Mouse (Mus musculus) stomach, embryonic 15.5 days (tissue): ENCODE measurements at regions not wholly inside any gene's neighbourhood (a gene's known extent, or its start where the extent isn't known, plus 50 kb on each side); places are given as distances from the start of the nearest gene placed in this dataset.
A peak's percentile ranks its signal among the peaks of the same experiment; 100 is the strongest.

Experiments
- ATAC-seq: fragments of 200-750 bp; cut with Nextera tagmentation; 2 replicates; pipeline ENCODE4 v1.8.0; 2017; ENCODE audit warnings: low read depth, moderate number of reproducible peaks, moderate TSS enrichment; ENCODE audit not compliant: insufficient read depth, low FRiP score
- H3K27ac ChIP-seq: fragments of 300-500 bp; sonication (generic); 2 replicates; pipeline ENCODE4 v1.5.1; 2015; ENCODE audit warnings: mild to moderate bottlenecking, inconsistent platforms
- H3K27me3 ChIP-seq: fragments of 300-500 bp; sonication (generic); replicated peaks from 2 replicates; pipeline ENCODE4 v1.6.1; 2015; ENCODE audit warnings: inconsistent platforms
- H3K36me3 ChIP-seq: fragments of 300-500 bp; sonication (generic); 2 replicates; pipeline ENCODE4 v1.6.1; 2015; ENCODE audit warnings: inconsistent platforms
- H3K4me1 ChIP-seq: fragments of 300-500 bp; sonication (generic); 2 replicates; pipeline ENCODE4 v1.6.1; 2015; ENCODE audit warnings: inconsistent platforms
- H3K4me2 ChIP-seq: fragments of 300-500 bp; sonication (generic); 2 replicates; pipeline ENCODE4 v1.6.1; 2015; ENCODE audit warnings: mild to moderate bottlenecking, inconsistent platforms
- H3K4me3 ChIP-seq: fragments of 300-500 bp; sonication (generic); replicated peaks from 2 replicates; pipeline ENCODE4 v1.5.1; 2015; ENCODE audit warnings: inconsistent platforms
- H3K9ac ChIP-seq: fragments of 300-500 bp; sonication (generic); 2 replicates; pipeline ENCODE4 v1.6.1; 2015; ENCODE audit warnings: inconsistent platforms
- H3K9me3 ChIP-seq: fragments of 300-500 bp; sonication (generic); 2 replicates; pipeline ENCODE4 v1.6.1; 2016; ENCODE audit warnings: inconsistent platforms
- WGBS: fragments of 180-500 bp; shearing (Covaris S2); methylation state at CpG from one replicate; pipeline ENCODE4 v1.1.7; 2015; 5-methylcytosine and 5-hydroxymethylcytosine counted together

DNA sequence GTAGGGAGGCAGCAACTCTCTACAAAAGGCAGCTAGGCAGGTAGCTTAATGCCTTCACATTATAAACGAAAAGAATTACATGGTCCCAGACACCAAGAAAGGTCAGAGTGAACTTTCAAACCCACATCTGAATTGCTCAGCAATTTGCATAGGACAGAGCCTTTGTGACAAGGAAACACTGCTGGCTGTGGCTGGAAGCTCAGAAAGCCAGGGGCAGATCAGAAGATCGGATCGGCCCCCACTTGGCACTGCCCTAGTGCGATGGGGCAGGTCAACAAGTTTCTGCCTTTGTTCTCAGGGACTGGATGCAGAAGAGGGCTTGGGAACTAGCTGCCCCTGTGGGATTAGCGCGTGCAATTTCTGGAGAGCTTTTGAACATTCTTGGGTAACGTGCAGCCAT is 179.6 kb downstream of the Kit start:
- H3K9ac ChIP-seq = no peak overlapping the region
- H3K27me3 ChIP-seq = no peaks in the 10 kb centered on the region
- no peak overlapping the region for H3K4me2 ChIP-seq
- ATAC-seq = no peak
- WGBS = 64% methylated on average over 7 of the region's 7 CpGs
- no peaks in the 10 kb centered on the region; the same call in 1 of the 2 replicates for H3K4me1 ChIP-seq
- no peaks in the 10 kb centered on the region for H3K9me3 ChIP-seq
- no peak overlapping the region for H3K27ac ChIP-seq
- no peaks in the 10 kb centered on the region for H3K36me3 ChIP-seq
- no peak overlapping the region for H3K4me3 ChIP-seq

DNA sequence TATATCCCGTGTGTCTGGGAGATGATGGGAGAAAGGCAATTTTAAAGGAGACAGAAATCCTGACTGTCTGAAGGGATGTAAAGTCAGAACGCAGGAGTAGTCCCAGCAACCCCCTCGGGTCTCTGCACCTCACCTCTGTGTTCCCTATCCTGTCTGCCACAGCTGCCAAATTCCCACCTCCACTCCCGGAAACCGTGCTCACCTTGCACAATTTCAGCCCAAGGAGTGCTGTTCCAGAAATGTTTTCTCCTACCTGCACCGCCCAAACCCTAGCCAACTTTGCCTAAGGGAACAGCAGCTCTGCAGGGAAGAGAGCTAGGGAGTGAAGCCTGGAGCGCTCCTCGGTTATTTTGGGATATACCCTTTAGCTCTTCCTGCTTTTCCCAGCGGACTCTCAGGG is 170.6 kb downstream of the Kit start:
- ATAC-seq = no peak
- H3K9ac ChIP-seq = no peak overlapping the region
- H3K4me1 ChIP-seq = 0 out of 2 replicates have a peak, but pooled peaks cover 3% of the 10 kb centered on the region
- no peak overlapping the region for H3K4me3 ChIP-seq
- no peaks in the 10 kb centered on the region for H3K27me3 ChIP-seq
- no peaks in the 10 kb centered on the region for H3K9me3 ChIP-seq
- no peak overlapping the region for H3K27ac ChIP-seq
- H3K4me2 ChIP-seq = no peak overlapping the region
- WGBS = 69% methylated on average over 9 of the region's 9 CpGs
- H3K36me3 ChIP-seq = no peaks in the 10 kb centered on the region

DNA sequence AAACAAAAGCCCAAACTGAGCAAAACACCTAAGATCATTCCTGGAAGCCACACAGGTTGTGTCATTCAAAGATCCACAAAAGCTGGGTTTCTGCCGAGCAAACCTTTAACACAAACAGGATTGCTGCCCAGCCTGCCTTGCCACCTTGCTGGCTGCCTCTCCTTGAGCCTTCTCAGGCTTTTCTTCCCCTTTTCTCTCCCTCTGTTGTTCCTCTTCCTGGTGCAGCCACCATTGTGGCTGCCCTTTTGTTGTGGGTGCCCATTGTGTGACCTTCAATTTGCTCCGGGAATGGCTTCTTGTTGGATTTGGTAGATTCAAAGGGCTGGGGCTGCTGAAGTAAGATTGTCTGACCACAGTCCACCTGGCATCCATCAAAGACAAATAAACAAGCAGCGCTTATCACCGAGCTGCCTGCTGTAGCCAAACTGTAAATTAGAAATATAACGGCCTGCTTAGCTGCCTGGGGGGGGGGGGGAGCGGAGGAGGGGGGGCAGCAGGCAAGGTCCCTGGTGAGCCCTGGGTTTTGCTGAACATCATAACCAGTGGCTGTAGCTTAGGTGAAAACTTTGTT is 169.8 kb downstream of the Kit start:
- Histone ChIP-seq H3K36me3 (no peaks in the 10 kb centered on the region), H3K4me1 (0 out of 2 replicates have a peak, but pooled peaks cover 3% of the 10 kb centered on the region), H3K9me3 (no peaks in the 10 kb centered on the region), H3K4me3 (no peak overlapping the region), H3K4me2 (no peak overlapping the region), H3K27ac (no peak overlapping the region), H3K27me3 (no peaks in the 10 kb centered on the region), H3K9ac (no peak overlapping the region)
- no peak for ATAC-seq
- WGBS = 16% methylated on average over 6 of the region's 6 CpGs

DNA sequence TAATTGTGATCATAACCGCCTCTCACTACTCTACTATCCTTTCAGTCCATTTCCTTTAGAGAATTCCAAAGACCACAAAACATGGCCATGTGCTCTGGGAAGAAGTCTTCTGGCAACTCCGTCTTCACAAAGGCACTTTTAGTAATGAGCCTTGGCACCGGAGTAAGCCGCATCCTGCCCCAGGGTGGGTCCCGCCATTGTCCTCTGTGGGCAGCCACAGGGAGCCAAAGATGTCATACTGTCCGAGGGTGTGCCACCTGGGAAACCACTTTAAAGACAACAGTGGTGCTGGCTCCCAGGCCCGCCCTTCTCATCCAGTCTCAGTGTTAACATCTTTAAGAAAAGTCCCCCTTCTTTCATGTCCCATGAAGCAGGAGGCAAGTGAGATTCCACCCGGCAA is 164.6 kb downstream of the Kit start:
- Histone ChIP-seq H3K27me3 (no peaks in the 10 kb centered on the region), H3K4me2 (no peak overlapping the region), H3K4me3 (no peak overlapping the region), H3K27ac (no peak overlapping the region), H3K36me3 (no peaks in the 10 kb centered on the region), H3K9ac (no peak overlapping the region), H3K9me3 (no peaks in the 10 kb centered on the region), H3K4me1 (0 out of 2 replicates have a peak, but pooled peaks cover under 1% of the 10 kb centered on the region)
- no peak for ATAC-seq
- 83% methylated on average over 8 of the region's 8 CpGs for WGBS

DNA sequence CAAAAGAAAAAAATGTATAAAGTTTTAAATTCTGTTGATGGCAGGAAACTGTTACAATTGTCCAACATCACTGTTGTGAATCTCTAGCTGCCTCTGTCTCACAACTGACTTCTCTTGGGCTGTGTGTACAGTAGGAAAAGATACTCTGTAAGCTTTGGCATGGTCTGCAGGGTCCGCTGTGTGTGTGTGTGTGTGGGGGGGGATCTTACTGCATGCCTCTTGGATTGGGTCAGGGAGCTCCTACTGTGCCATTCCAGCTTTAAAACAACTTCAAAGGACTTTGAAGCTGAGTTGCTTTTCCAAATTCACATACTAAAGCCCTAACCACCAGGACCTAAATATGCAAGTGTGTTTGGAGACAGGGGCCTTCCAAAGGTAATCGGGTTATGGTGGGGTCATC is 163.7 kb downstream of the Kit start:
- Histone ChIP-seq H3K36me3 (no peaks in the 10 kb centered on the region), H3K9ac (no peak overlapping the region), H3K4me1 (no peaks in the 10 kb centered on the region), H3K9me3 (no peaks in the 10 kb centered on the region), H3K4me3 (no peak overlapping the region), H3K4me2 (no peak overlapping the region), H3K27ac (no peak overlapping the region), H3K27me3 (no peaks in the 10 kb centered on the region)
- 78% methylated on average over 2 of the region's 2 CpGs for WGBS
- no peak for ATAC-seq

DNA sequence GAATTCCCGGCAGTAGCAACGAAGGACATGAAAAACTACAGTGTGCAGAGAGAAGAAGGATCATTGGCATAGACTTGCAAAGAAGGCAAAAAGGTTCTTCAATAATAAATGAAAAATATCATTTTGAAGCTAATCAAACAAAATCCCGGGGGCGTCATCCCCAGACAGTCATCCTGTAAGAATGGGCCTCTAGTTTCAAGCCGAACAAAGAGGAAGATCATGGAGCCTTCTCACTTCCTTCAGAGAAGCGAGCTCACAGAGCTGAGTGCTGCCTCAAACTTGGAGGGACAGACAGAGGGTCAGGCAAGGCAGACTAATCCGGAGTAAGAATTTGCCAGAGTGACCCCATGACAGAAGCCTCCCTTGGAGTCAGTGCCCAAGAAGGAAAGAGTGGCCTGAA is 163.0 kb downstream of the Kit start:
- WGBS = 87% methylated on average over 7 of the region's 7 CpGs
- H3K4me3 ChIP-seq = no peak overlapping the region
- H3K4me1 ChIP-seq = no peaks in the 10 kb centered on the region
- no peak overlapping the region for H3K4me2 ChIP-seq
- H3K27ac ChIP-seq = no peak overlapping the region
- no peaks in the 10 kb centered on the region for H3K36me3 ChIP-seq
- H3K9ac ChIP-seq = no peak overlapping the region
- no peak for ATAC-seq
- no peaks in the 10 kb centered on the region for H3K9me3 ChIP-seq
- H3K27me3 ChIP-seq = no peaks in the 10 kb centered on the region

DNA sequence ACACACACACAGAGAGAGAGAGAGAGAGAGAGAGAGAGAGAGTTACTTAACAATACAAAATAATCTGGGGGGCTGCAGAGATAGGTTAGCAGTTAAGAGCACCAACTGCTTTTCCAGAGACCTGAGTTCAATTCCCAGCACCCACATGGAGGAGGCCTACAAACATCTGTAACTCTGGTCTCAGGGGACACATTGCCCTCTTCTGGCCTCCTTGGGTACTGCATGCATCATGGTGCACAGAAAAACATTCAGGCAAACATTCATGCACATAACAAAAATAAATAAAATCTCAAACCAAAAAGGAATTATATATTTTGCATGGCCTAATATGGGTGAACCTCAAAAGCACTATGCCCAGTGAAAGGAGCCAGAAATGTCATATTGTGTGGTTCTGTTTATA is 161.6 kb downstream of the Kit start:
- ATAC-seq = no peak
- H3K9ac ChIP-seq = no peak overlapping the region
- H3K27ac ChIP-seq = no peak overlapping the region
- H3K4me1 ChIP-seq = no peaks in the 10 kb centered on the region
- H3K36me3 ChIP-seq = no peaks in the 10 kb centered on the region
- no peaks in the 10 kb centered on the region for H3K27me3 ChIP-seq
- no peak overlapping the region for H3K4me3 ChIP-seq
- no peak overlapping the region for H3K4me2 ChIP-seq
- H3K9me3 ChIP-seq = no peaks in the 10 kb centered on the region

DNA sequence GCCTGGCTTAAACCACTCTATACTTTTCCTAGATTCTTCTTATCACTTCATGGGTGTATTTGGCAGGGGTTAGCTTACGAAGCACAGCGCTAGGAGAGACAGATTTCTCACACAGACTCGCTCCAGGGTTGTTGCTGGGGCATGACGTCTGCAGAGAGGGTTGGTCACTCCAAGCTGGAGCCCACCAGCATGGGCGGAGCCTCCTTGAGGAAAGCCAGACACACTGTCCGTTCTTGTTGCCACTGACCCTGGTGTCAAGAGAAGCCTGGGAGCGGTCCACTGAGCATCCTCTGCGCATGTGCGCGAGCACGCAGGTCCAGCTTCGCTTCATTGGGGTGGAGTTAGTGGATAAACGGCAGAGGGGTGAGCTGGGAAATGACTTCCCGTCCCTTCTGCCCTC is 159.8 kb downstream of the Kit start:
- no peaks in the 10 kb centered on the region for H3K36me3 ChIP-seq
- no peaks in the 10 kb centered on the region for H3K4me1 ChIP-seq
- H3K4me3 ChIP-seq = no peak overlapping the region; the same call in 1 of the 2 replicates
- peak; percentile 60; the same call in 1 of the 2 replicates for ATAC-seq
- H3K27ac ChIP-seq = peak overlapping the region; percentile 31; the same call in 1 of the 2 replicates
- H3K4me2 ChIP-seq = no peak overlapping the region; the same call in 1 of the 2 replicates
- 66% methylated on average over 14 of the region's 14 CpGs for WGBS
- H3K9ac ChIP-seq = no peak overlapping the region
- no peaks in the 10 kb centered on the region for H3K27me3 ChIP-seq
- no peaks in the 10 kb centered on the region for H3K9me3 ChIP-seq

DNA sequence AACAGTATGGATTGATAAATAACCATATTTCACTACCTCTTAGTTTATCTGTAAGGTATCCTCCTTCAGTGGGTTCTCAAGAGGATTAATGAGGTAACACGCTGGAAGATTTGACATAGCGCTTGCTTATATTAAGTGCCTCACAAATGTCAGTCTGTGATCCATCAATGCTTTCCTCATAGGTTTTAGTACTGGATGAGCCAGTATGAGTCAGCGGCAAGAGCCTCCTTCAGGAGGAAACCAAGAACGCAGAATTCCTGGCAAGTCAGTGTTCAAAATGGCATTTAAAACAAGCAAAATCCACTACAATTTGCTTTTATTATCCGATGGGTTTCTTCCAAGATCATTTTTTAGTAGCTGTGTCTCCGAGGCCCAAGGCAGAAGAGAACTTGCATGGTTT is 159.3 kb downstream of the Kit start:
- 61% methylated on average over 6 of the region's 6 CpGs for WGBS
- Histone ChIP-seq H3K36me3 (no peaks in the 10 kb centered on the region), H3K4me2 (no peak overlapping the region), H3K27me3 (no peaks in the 10 kb centered on the region), H3K27ac (no peak overlapping the region), H3K4me1 (no peaks in the 10 kb centered on the region), H3K4me3 (no peak overlapping the region), H3K9ac (no peak overlapping the region), H3K9me3 (no peaks in the 10 kb centered on the region)
- ATAC-seq = peak; percentile 18; the same call in 1 of the 2 replicates

DNA sequence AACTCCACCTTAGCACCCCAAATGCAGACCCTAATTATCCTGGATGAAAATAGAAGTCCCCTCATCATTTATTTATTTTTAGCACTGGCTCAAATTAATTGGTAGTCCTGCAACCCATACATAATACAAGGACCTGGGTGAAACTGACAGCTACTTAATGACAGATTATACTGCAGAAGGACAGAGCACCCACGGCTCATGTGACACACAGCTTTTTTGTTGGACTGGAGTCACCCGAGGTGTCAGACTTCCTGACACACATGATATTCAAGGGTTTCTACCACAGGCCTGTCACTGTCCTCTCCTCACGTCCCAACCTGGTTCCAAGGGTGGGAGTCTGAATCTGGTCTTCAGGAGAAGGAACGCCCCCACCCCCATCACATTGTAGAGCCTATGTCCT is 156.5 kb downstream of the Kit start:
- H3K4me2 ChIP-seq = no peak overlapping the region
- no peaks in the 10 kb centered on the region for H3K9me3 ChIP-seq
- H3K4me3 ChIP-seq = no peak overlapping the region
- H3K36me3 ChIP-seq = no peaks in the 10 kb centered on the region
- H3K9ac ChIP-seq = no peak overlapping the region
- H3K27me3 ChIP-seq = no peaks in the 10 kb centered on the region
- no peak for ATAC-seq
- H3K4me1 ChIP-seq = no peaks in the 10 kb centered on the region
- WGBS = 75% methylated on average over 4 of the region's 4 CpGs
- H3K27ac ChIP-seq = no peak overlapping the region

DNA sequence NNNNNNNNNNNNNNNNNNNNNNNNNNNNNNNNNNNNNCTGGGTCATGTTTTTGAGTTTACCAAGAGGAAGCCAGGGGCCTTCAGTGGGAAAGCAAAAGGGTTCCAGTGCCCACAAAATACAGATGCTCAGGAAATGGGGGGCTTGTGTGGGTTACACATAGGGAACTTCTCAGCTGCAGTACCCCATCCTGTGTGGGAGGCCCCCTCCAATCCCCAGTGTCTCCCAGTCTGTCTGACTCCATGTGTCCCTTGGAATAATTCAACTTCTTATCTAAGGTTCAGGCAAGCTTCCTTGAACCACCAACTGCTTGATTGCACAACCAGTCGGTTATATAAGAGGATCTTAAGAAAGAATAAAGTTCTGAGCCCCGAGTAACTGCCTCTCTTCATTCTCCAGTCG is 156.0 kb downstream of the Kit start:
- Histone ChIP-seq H3K27ac (no peak overlapping the region), H3K9ac (no peak overlapping the region), H3K4me2 (no peak overlapping the region), H3K9me3 (no peaks in the 10 kb centered on the region), H3K27me3 (no peaks in the 10 kb centered on the region), H3K36me3 (no peaks in the 10 kb centered on the region), H3K4me3 (no peak overlapping the region), H3K4me1 (no peaks in the 10 kb centered on the region)
- 66% methylated on average over 3 of the region's 3 CpGs for WGBS
- ATAC-seq = no peak

DNA sequence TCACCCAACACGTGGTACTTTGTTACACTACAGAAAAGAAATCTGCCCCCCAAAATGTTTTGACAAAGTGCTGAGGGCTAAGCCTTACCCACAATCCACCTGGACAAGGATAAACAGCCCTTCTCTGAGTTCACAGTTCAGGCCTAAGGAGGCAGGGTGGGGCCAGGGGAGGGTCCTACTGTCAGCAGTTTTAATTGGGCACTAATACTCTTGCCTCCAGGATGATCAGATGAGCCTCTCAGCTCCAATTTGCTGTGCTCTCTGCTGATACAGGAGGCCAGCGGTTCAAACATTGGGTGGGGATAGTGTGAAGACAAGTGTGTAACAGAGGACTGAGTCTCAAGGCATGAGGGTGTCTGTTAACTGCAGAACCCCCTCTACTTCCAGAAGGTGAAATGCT is 146.6 kb downstream of the Kit start:
- no peak overlapping the region for H3K4me3 ChIP-seq
- no peak overlapping the region for H3K27ac ChIP-seq
- no peak for ATAC-seq
- 59% methylated on average over 2 of the region's 2 CpGs for WGBS
- H3K4me1 ChIP-seq = no peaks in the 10 kb centered on the region
- no peaks in the 10 kb centered on the region for H3K36me3 ChIP-seq
- no peak overlapping the region for H3K9ac ChIP-seq
- no peaks in the 10 kb centered on the region for H3K9me3 ChIP-seq
- no peaks in the 10 kb centered on the region for H3K27me3 ChIP-seq
- no peak overlapping the region for H3K4me2 ChIP-seq
